Mouse (Mus musculus) kidney, adult 11 months (tissue): ENCODE results near the gene Elovl6.

Source experiments
- DNase-seq: peaks from one replicate; pipeline ENCODE4 v3.0.0; 2022

Gene Elovl6

GRCm38 (mm10) chr3:129649586-129650292 lies 117.6 kb downstream of the Elovl6 start:
- DNase-seq = no peak

GRCm38 (mm10) chr3:129650293-129650612 lies 118.1 kb downstream of the Elovl6 start:
- DNase-seq = no peak

- DNase-seq = no peak
These were observed 118.8 kb downstream of the Elovl6 start for GRCm38 (mm10) chr3:129650931-129651330.

- no peak for DNase-seq
These were observed 119.6 kb downstream of the Elovl6 start for GRCm38 (mm10) chr3:129651765-129652164.

- DNase-seq = no peak
These were observed 120.3 kb downstream of the Elovl6 start for GRCm38 (mm10) chr3:129652476-129652875.

GRCm38 (mm10) chr3:129656540-129656939 lies 124.4 kb downstream of the Elovl6 start:
- no peak for DNase-seq

GRCm38 (mm10) chr3:129657222-129657621 lies 125.1 kb downstream of the Elovl6 start:
- no peak for DNase-seq

GRCm38 (mm10) chr3:129657775-129658174 lies 125.6 kb downstream of the Elovl6 start:
- no peak for DNase-seq

- no peak for DNase-seq
These were observed 126.6 kb downstream of the Elovl6 start for GRCm38 (mm10) chr3:129658776-129659175.

- DNase-seq = no peak
These were observed 131.8 kb downstream of the Elovl6 start for GRCm38 (mm10) chr3:129663906-129664305.

GRCm38 (mm10) chr3:129675923-129676322 lies 143.8 kb downstream of the Elovl6 start:
- DNase-seq = no peak

- peak; percentile 22 for DNase-seq
These were observed 148.1 kb downstream of the Elovl6 start for GRCm38 (mm10) chr3:129680258-129680657.

GRCm38 (mm10) chr3:129681841-129682240 lies 149.7 kb downstream of the Elovl6 start:
- peak; percentile 4 for DNase-seq

- peak; percentile 7 for DNase-seq
These were observed 150.2 kb downstream of the Elovl6 start for GRCm38 (mm10) chr3:129682389-129682788.

- DNase-seq = peak; percentile 15
These were observed 151.0 kb downstream of the Elovl6 start for GRCm38 (mm10) chr3:129683060-129683679.

- DNase-seq = no peak
These were observed 154.0 kb downstream of the Elovl6 start for GRCm38 (mm10) chr3:129686196-129686595.

GRCm38 (mm10) chr3:129686698-129687333 lies 154.7 kb downstream of the Elovl6 start:
- DNase-seq = peak; percentile 9

- DNase-seq = no peak
These were observed 155.3 kb downstream of the Elovl6 start for GRCm38 (mm10) chr3:129687429-129687828.
